Mouse (Mus musculus) lung, adult 18-20 months (tissue): ENCODE measurements around the gene Olfr1065.
"Not testable (repeated sequence)": the region's sequence is repeated elsewhere in the genome, so short reads cannot be mapped to it uniquely, and the experiment has no call there.

Source experiments
- DNase-seq, 2 experiments: peaks; one replicate each; pipeline ENCODE4 v3.0.0; 2022; ENCODE audit warnings: mixed read lengths in 2 of 2

Olfr1065 gene

DNA sequence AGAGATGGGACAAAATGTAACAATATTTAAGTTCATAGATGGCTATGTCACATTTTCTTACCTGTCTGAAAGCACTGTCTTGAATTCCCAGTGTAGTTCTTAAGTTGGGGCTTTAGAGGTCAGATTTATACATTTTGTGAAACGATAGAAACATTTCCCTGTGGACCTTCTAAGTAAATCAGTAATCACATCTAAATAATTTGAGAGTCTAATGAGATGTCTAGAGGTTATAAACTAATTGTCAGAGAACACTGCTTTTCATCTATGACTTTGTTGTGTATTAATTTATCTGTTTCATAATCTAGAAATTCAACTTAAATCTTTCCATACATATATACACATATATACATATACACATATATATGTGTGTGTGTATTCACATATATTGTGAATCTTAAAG lies at the start of gene Olfr1065:
Gene Olfr1065 (minus strand): TSS at position 101 of the 400 bp plus-strand sequence.
- not testable (repeated sequence) for DNase-seq

GRCm38 (mm10) chr2:86487286-86487685 lies 36.9 kb upstream of the Olfr1065 start, which contains the start of gene Olfr228:
Olfr228 (minus strand) TSS chr2:86487386.
- DNase-seq = no peak

DNA sequence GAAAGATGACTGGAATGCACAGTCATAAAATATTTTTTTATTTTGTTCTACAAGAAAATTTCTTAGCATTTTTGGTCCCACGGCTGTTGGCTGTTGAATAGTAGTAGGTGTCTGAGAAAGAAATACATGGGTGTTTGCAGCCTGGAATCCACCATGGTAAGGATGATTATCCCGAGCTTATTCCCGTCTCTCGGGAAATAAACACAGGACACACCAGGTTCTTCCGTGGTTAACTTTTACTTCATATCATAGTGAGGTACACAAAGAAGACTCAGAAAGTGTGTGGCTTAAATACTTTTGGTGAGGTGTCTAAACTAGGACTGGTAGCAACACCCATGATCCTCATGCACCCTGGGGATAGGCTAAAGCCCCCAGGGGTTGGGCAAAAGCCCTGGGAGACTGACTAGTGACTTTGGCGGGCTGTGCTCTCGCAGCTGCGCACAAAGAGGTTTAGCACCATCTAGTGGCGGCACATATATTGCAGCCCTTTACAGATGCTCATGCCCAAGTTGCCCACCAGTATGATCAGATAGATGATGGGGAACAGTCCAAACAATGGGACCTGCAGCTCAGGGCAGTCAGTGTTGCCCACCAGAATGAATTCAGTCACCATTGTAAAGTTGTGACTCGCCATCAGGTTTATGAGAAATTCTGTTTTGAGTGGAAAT lies 14.2 kb upstream of the Olfr1065 start:
- DNase-seq = peak; percentile 1 to 9

- no peak for DNase-seq
Observed at GRCm38 (mm10) chr2:86460434-86460833, 10.0 kb upstream of the Olfr1065 start.

GRCm38 (mm10) chr2:86456169-86456568 lies 5.8 kb upstream of the Olfr1065 start, which contains the start of gene Olfr1066:
Olfr1066 (minus strand) TSS chr2:86456269.
- DNase-seq = no peak

DNA sequence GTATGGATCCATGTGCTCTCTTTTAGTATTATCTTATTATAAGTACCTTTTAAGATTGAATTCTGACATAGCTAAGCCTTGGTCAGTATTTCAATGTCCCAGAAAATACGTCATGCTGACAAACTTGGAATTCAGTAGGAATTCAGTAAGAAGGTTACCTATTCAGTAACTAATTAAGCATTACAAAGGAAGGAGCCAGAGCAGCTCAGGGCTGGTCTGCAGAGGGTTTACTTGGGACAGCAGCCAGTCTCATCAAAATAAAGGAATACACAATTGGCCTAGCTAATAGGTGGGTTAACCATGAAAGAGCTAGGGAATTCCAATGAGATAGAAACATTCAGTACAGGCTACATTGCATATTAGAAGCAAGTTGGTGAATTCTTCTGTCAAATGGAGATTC lies 8.3 kb downstream of the Olfr1065 start:
- not testable (repeated sequence) for DNase-seq

DNA sequence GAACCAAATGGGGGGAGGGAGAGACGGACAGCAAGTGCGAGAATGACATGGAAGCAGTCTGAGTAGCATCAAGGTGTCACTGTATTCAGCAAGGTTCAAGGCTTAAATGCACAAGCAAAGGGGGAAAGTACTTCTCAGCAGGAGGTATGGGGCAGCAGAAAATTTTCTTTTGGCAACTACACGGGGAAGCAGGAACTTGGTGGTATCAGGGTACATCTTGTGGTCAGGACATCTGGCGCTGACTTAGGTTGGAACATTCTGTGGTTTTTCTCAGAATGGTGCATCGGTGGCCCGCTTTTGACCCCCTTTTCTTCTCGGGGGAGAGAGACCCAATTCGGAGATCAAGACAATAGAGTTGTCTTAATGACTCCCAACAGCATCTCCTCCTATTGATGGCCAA lies 21.9 kb downstream of the Olfr1065 start:
- not testable (repeated sequence) for DNase-seq

DNA sequence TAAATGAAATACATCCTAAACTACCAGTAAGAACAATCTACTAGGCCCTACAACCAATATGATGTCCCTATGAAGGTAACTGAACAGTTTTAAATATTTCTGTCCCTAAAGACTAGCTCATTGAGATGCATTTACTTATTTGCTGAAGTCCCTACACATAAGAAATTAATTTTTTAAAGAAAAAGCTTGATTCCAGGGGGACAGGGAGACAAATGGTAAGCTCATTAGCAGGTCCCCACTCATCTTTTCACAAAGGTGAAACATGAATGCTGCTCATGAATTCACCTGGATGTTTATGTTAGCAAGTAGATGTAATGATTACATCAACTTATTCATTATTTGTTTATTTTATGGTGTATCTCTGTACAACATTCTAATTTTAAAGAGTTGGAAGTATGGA lies 23.7 kb downstream of the Olfr1065 start, which contains the start of gene Olfr1062:
Gene Olfr1062 (minus strand): TSS at position 101 of the 400 bp plus-strand sequence.
- not testable (repeated sequence) for DNase-seq

- DNase-seq = no peak
Observed at GRCm38 (mm10) chr2:86413950-86414349, 36.4 kb downstream of the Olfr1065 start, which contains the start of gene Olfr1061. Olfr1061 (minus strand) TSS chr2:86414050.

- no peak for DNase-seq
Observed at GRCm38 (mm10) chr2:86395114-86395513, 55.3 kb downstream of the Olfr1065 start.
